Mouse (Mus musculus) CH12.LX (cell line): ENCODE data around the gene 2700081O15Rik. TPM values are rescaled to one million over a fixed set of nuclear protein-coding genes. Genes with fewer than 3 reads are reported as not detected.
A peak's percentile ranks its signal among the peaks of the same experiment; 100 is the strongest.

Experiments
- DNase-seq: peaks from one replicate; pipeline ENCODE4 v3.0.0-alpha.2; 2013; ENCODE audit errors: extremely low read depth
- H3K27ac ChIP-seq: 2 replicates; pipeline ENCODE4 v1.5.1; 2012; ENCODE audit warnings: low read depth, mild to moderate bottlenecking, control low read depth, moderate library complexity; ENCODE audit not compliant: insufficient read depth
- H3K27me3 ChIP-seq: replicated peaks from 2 replicates; pipeline ENCODE3; 2012; ENCODE audit warnings: inconsistent platforms
- H3K36me3 ChIP-seq, 2 experiments: replicated peaks in 1 of 2; 2 replicates each; pipeline versions ENCODE3 to v1.6.1; 2012; ENCODE audit warnings: inconsistent platforms in 1 of 2, low read length in 1 of 2, mild to moderate bottlenecking in 1 of 2, mixed read lengths in 1 of 2, moderate library complexity in 1 of 2; ENCODE audit not compliant: control insufficient read depth in 1 of 2, insufficient read depth in 1 of 2
- H3K4me1 ChIP-seq, 2 experiments: 2 replicates each; pipeline ENCODE4 v1.6.1; 2012; ENCODE audit warnings: inconsistent platforms in 1 of 2, moderate library complexity in 1 of 2; ENCODE audit not compliant: insufficient read depth in 2 of 2, control insufficient read depth in 1 of 2
- H3K4me2 ChIP-seq: 2 replicates; pipeline ENCODE4 v1.6.1; 2012; ENCODE audit warnings: low read depth, mild to moderate bottlenecking, control low read depth; ENCODE audit not compliant: poor library complexity, insufficient read depth, severe bottlenecking
- H3K4me3 ChIP-seq, 3 experiments: fragments of 150-350 bp in 1 of 3; sonication (generic) in 1 of 3; replicated peaks in 1 of 3; 2 replicates each; pipeline versions ENCODE3 to v1.5.1; 2011 to 2012; ENCODE audit warnings: low read depth in 2 of 3, low read length in 2 of 3, mild to moderate bottlenecking in 2 of 3, moderate library complexity in 2 of 3, control low read depth in 1 of 3, improper control_type of control experiment in 1 of 3, inconsistent platforms in 1 of 3, mixed read lengths in 1 of 3; ENCODE audit not compliant: poor library complexity in 1 of 3
- H3K79me2 ChIP-seq: replicated peaks from 2 replicates; pipeline ENCODE4 v1.6.1; 2012; ENCODE audit warnings: mild to moderate bottlenecking, moderate library complexity; ENCODE audit not compliant: control insufficient read depth, poor library complexity, insufficient read depth, severe bottlenecking; ENCODE audit errors: extremely low read depth
- H3K9ac ChIP-seq: 2 replicates; pipeline ENCODE4 v1.6.1; 2012; ENCODE audit warnings: low read depth, mild to moderate bottlenecking, control low read depth, moderate library complexity; ENCODE audit not compliant: insufficient read depth
- H3K9me3 ChIP-seq: replicated peaks from 2 replicates; pipeline ENCODE3; 2012; ENCODE audit warnings: low read length, inconsistent platforms, mixed read lengths
- BHLHE40 ChIP-seq: IDR thresholded peaks from 2 replicates; pipeline ENCODE4 v1.6.1; 2011; ENCODE audit warnings: mild to moderate bottlenecking, low read depth, low read length, improper control_type of control experiment
- CHD1 ChIP-seq: IDR thresholded peaks from 2 replicates; pipeline ENCODE4 v1.6.1; 2012; ENCODE audit warnings: low read depth, low read length, improper control_type of control experiment, inconsistent platforms
- CHD2 ChIP-seq: IDR thresholded peaks from 2 replicates; pipeline ENCODE4 v1.6.1; 2011; ENCODE audit warnings: low read length, improper control_type of control experiment
- CTCF ChIP-seq, 2 experiments: IDR thresholded peaks in 1 of 2; conservative IDR thresholded peaks in 1 of 2; 2 replicates each; pipeline ENCODE4 v1.5.1; 2011 to 2012; ENCODE audit warnings: low read depth in 2 of 2, low read length in 2 of 2, improper control_type of control experiment in 1 of 2, inconsistent platforms in 1 of 2, mild to moderate bottlenecking in 1 of 2, moderate library complexity in 1 of 2
- ELF1 ChIP-seq: IDR thresholded peaks from 2 replicates; pipeline ENCODE4 v1.6.1; 2014; ENCODE audit warnings: low read depth, mild to moderate bottlenecking, inconsistent platforms, low read length, improper control_type of control experiment
- EP300 ChIP-seq: IDR thresholded peaks from 2 replicates; pipeline ENCODE4 v1.6.1; 2011; ENCODE audit warnings: low read length, improper control_type of control experiment
- ETS1 ChIP-seq: conservative IDR thresholded peaks from 2 replicates; pipeline ENCODE4 v1.6.1; 2012; ENCODE audit warnings: low read depth, mild to moderate bottlenecking, inconsistent platforms, low read length, improper control_type of control experiment, moderate library complexity
- GABPA ChIP-seq: IDR thresholded peaks from 2 replicates; pipeline ENCODE4 v1.6.1; 2012; ENCODE audit warnings: low read depth, low read length, improper control_type of control experiment, inconsistent platforms; ENCODE audit not compliant: insufficient replicate concordance
- HCFC1 ChIP-seq: IDR thresholded peaks from 2 replicates; pipeline ENCODE4 v1.6.1; 2012; ENCODE audit warnings: low read depth, mild to moderate bottlenecking, inconsistent platforms, low read length, improper control_type of control experiment
- IRF4 ChIP-seq: IDR thresholded peaks from 2 replicates; pipeline ENCODE4 v1.6.1; 2014; ENCODE audit warnings: low read depth, mild to moderate bottlenecking, inconsistent platforms, low read length, improper control_type of control experiment
- JUN ChIP-seq: IDR thresholded peaks from 2 replicates; pipeline ENCODE4 v1.6.1; 2011; ENCODE audit warnings: low read depth, mild to moderate bottlenecking, low read length, improper control_type of control experiment, moderate library complexity; ENCODE audit not compliant: insufficient read depth
- JUND ChIP-seq: conservative IDR thresholded peaks from 2 replicates; pipeline ENCODE4 v1.6.1; 2011; ENCODE audit warnings: low read depth, low read length, improper control_type of control experiment
- KAT2A ChIP-seq: IDR thresholded peaks from 2 replicates; pipeline ENCODE4 v1.6.1; 2012; ENCODE audit warnings: low read length, improper control_type of control experiment, inconsistent platforms; ENCODE audit not compliant: insufficient replicate concordance
- MAFK ChIP-seq: IDR thresholded peaks from 2 replicates; pipeline ENCODE4 v1.6.1; 2011; ENCODE audit warnings: low read length, improper control_type of control experiment; ENCODE audit not compliant: insufficient replicate concordance
- MAX ChIP-seq: IDR thresholded peaks from 2 replicates; pipeline ENCODE4 v1.6.1; 2011; ENCODE audit warnings: low read length, improper control_type of control experiment
- MAZ ChIP-seq: IDR thresholded peaks from 2 replicates; pipeline ENCODE4 v1.6.1; 2012; ENCODE audit warnings: low read depth, mild to moderate bottlenecking, inconsistent platforms, low read length, improper control_type of control experiment, moderate library complexity
- MEF2A ChIP-seq: IDR thresholded peaks from 2 replicates; pipeline ENCODE4 v1.6.1; 2014; ENCODE audit warnings: low read depth, mild to moderate bottlenecking, inconsistent platforms, low read length, improper control_type of control experiment, borderline replicate concordance
- MXI1 ChIP-seq: IDR thresholded peaks from 2 replicates; pipeline ENCODE4 v1.6.1; 2011; ENCODE audit warnings: mild to moderate bottlenecking, low read depth, low read length, improper control_type of control experiment
- MYC ChIP-seq: IDR thresholded peaks from 2 replicates; pipeline ENCODE4 v1.6.1; 2011; ENCODE audit warnings: low read depth, mild to moderate bottlenecking, improper control_type of control experiment, low read length
- NELFE ChIP-seq: IDR thresholded peaks from 2 replicates; pipeline ENCODE4 v1.6.1; 2011; ENCODE audit warnings: low read depth, low read length, improper control_type of control experiment
- PAX5 ChIP-seq: IDR thresholded peaks from 2 replicates; pipeline ENCODE4 v1.6.1; 2012; ENCODE audit warnings: low read length, inconsistent platforms, mixed read lengths
- POLR2A ChIP-seq: IDR thresholded peaks from 2 replicates; pipeline ENCODE4 v1.6.1; 2011; ENCODE audit warnings: low read depth, mild to moderate bottlenecking, improper control_type of control experiment, low read length
- POLR2AphosphoS2 ChIP-seq: IDR thresholded peaks from 2 replicates; pipeline ENCODE4 v1.6.1; 2011; ENCODE audit warnings: low read depth, low read length, improper control_type of control experiment
- RCOR1 ChIP-seq: conservative IDR thresholded peaks from 2 replicates; pipeline ENCODE4 v1.6.1; 2012; ENCODE audit warnings: low read depth, mild to moderate bottlenecking, inconsistent platforms, low read length, improper control_type of control experiment
- SIN3A ChIP-seq: IDR thresholded peaks from 2 replicates; pipeline ENCODE4 v1.6.1; 2012; ENCODE audit warnings: low read length, improper control_type of control experiment, inconsistent platforms
- SMC3 ChIP-seq: IDR thresholded peaks from 2 replicates; pipeline ENCODE4 v1.6.1; 2011; ENCODE audit warnings: low read depth, low read length, improper control_type of control experiment
- TBP ChIP-seq: conservative IDR thresholded peaks from 2 replicates; pipeline ENCODE4 v1.6.1; 2011; ENCODE audit warnings: low read depth, low read length, improper control_type of control experiment
- TCF12 ChIP-seq: IDR thresholded peaks from 2 replicates; pipeline ENCODE4 v1.6.1; 2014; ENCODE audit warnings: low read depth, mild to moderate bottlenecking, inconsistent platforms, low read length, improper control_type of control experiment
- UBTF ChIP-seq: IDR thresholded peaks from 2 replicates; pipeline ENCODE4 v1.6.1; 2012; ENCODE audit warnings: low read depth, mild to moderate bottlenecking, inconsistent platforms, low read length, improper control_type of control experiment, moderate library complexity
- USF1 ChIP-seq: IDR thresholded peaks from 2 replicates; pipeline ENCODE4 v1.6.1; 2014; ENCODE audit warnings: low read depth, mild to moderate bottlenecking, inconsistent platforms, low read length, improper control_type of control experiment
- USF2 ChIP-seq: conservative IDR thresholded peaks from 2 replicates; pipeline ENCODE4 v1.6.1; 2011; ENCODE audit warnings: low read depth, low read length, improper control_type of control experiment
- ZC3H11A ChIP-seq: IDR thresholded peaks from 2 replicates; pipeline ENCODE4 v1.6.1; 2012; ENCODE audit warnings: low read depth, mild to moderate bottlenecking, inconsistent platforms, low read length, improper control_type of control experiment
- ZKSCAN1 ChIP-seq: IDR thresholded peaks from 2 replicates; pipeline ENCODE4 v1.6.1; 2012; ENCODE audit warnings: low read depth, inconsistent platforms, low read length, improper control_type of control experiment, borderline replicate concordance
- ZMIZ1 ChIP-seq: IDR thresholded peaks from 2 replicates; pipeline ENCODE4 v1.6.1; 2012; ENCODE audit warnings: low read depth, mild to moderate bottlenecking, inconsistent platforms, low read length, improper control_type of control experiment
- ZNF384 ChIP-seq: IDR thresholded peaks from 2 replicates; pipeline ENCODE4 v1.6.1; 2012; ENCODE audit warnings: low read depth, low read length, improper control_type of control experiment, inconsistent platforms
- dilution Hi-C: fragments of 300-500 bp; cut with MboI; formaldehyde crosslinking; loops from 2 replicates; pipeline ENCODE4 v1.14.3; 2020; ENCODE audit warnings: low sequenced_read_pairs; ENCODE audit not compliant: extremely low pct_unique_long_range_greater_than_20kb, extremely low pct_ligation_motif_present
- in situ Hi-C: fragments of 300-500 bp; cut with MboI; formaldehyde crosslinking; loops from 3 replicates; pipeline ENCODE4 v1.14.3; 2019; ENCODE audit warnings: low sequenced_read_pairs, low pct_ligation_motif_present, low pct_unique_long_range_greater_than_20kb, mixed read lengths
- polyA plus RNA-seq: library from polyadenylated mRNA; unstranded; fragments of >175 nt; gene quantifications from 2 replicates; pipeline ENCODE4 v1.2.1, GENCODE M21; 2012; ENCODE audit warnings: low read depth; ENCODE audit not compliant: insufficient read length
- total RNA-seq, 2 experiments: library from RNA; depleted of rRNA; stranded (reverse); fragments of 300-350 nt in 1 of 2; fragments of >200 nt in 1 of 2; gene quantifications; 2 replicates each; pipeline ENCODE4 v1.2.3; 2012 to 2014

The 2700081O15Rik gene
- total and polyA plus RNA-seq, 3 experiments: 7.2 to 12.3 (median 9.8) TPM

DNA sequence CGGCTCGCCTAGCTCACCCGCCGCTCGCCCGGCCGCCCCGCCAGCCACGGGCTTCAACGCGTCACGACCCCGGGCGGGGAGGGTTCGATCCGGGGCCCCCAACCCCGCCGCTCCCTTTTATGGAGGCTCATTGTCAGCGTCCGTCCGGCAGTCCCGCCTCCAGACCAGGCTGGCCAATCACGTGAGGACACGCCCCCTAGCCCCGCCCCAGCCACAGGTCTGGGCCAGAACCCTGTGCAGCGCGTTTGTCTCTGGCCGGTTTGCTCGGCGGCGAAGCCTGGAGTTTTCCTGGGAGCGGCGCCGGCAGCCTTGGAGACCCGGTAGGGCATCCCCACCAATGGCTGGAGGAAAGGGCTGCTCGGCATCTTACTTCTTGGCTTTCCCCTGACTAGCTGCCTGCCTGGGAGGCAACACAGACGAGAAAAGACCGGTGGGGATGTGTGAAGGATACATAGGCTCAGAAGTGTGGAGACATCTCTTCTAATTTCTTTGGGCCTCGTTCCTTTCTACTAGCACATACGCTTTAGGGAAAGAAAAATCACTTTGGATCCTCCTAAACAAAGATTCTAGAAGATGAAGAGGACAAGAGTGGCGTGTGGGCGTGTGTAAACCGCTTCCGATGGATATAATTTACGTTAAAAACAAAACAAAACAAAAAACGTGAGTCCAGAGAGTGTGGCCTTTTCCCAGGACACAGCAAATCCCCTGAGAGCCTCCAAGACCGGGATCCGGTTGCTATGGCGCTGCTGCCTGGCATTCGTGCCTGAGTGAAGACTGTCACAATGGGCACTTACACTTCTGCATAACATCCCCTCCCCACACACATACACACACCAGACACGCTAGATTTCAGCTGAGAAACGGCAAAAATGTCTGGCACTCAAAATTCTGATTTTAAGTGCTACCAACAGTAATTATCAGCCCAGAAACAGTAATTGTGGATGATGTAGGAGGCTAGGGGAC, 34.2 kb upstream of the 2700081O15Rik start, which contains the start of gene Spindoc:
Spindoc (minus strand) TSS at position 92 of the 963 bp plus-strand sequence.
- Histone ChIP-seq H3K36me3 (peaks cover 3 to 4% of the 10 kb centered on the region in 2 experiments), H3K4me3 (peak within 1 kb of the TSS; percentile 72 to 87 (median 75)), H3K9me3 (peaks cover 2% of the 10 kb centered on the region), H3K4me1 (peaks cover 8 to 38% of the 10 kb centered on the region in 2 experiments), H3K79me2 (peaks cover 9% of the 10 kb centered on the region; the same call in 1 of the 2 replicates), H3K4me2 (peak within 1 kb of the TSS; percentile 53), H3K9ac (peak within 1 kb of the TSS; percentile 79), H3K27me3 (no peaks in the 10 kb centered on the region), H3K27ac (no peak within 1 kb of the TSS)
- peak; percentile 89 for DNase-seq
- no peak for TF ChIP-seq MYC
- TF ChIP-seq UBTF: no peak
- no peak for TF ChIP-seq ZKSCAN1
- TF ChIP-seq ELF1: no peak
- no peak for TF ChIP-seq ZNF384
- TF ChIP-seq SMC3: no peak
- no peak for TF ChIP-seq PAX5
- no peak for TF ChIP-seq GABPA
- peak; percentile 87 for TF ChIP-seq TBP
- 0 out of 2 replicates have a peak, but pooled peaks have one; percentile 16 for TF ChIP-seq MAX
- TF ChIP-seq ZC3H11A: no peak
- TF ChIP-seq POLR2A: peak; percentile 82
- peak; percentile 71 for TF ChIP-seq USF1
- no peak for TF ChIP-seq EP300
- no peak for TF ChIP-seq CTCF (conservative IDR thresholded peaks at IDR 0.05 in 1 of 2, IDR thresholded peaks at IDR 0.05 in 1 of 2; ENCODE audit: low read depth in 2 of 2, low read length in 2 of 2)
- TF ChIP-seq CHD2: no peak
- peak; percentile 56; the same call in 1 of the 2 replicates for TF ChIP-seq SIN3A
- no peak for TF ChIP-seq CHD1
- TF ChIP-seq MXI1: peak; percentile 67
- TF ChIP-seq MEF2A: no peak
- TF ChIP-seq KAT2A: no peak
- TF ChIP-seq POLR2AphosphoS2: no peak; the same call in 1 of the 2 replicates
- peak; percentile 56 for TF ChIP-seq NELFE
- 0 out of 2 replicates have a peak, but pooled peaks have one; percentile 15 for TF ChIP-seq IRF4
- peak; percentile 13; the same call in 1 of the 2 replicates for TF ChIP-seq BHLHE40
- TF ChIP-seq ZMIZ1: peak; percentile 38; the same call in 1 of the 2 replicates
- no peak for TF ChIP-seq RCOR1
- TF ChIP-seq USF2: no peak; the same call in 1 of the 2 replicates
- TF ChIP-seq MAFK: no peak
- peak; percentile 23; the same call in 1 of the 2 replicates for TF ChIP-seq MAZ
- no peak for TF ChIP-seq JUN
- TF ChIP-seq ETS1: no peak
- TF ChIP-seq TCF12: peak; percentile 49; the same call in 1 of the 2 replicates
- no peak for TF ChIP-seq HCFC1
- TF ChIP-seq JUND: no peak
- in situ Hi-C loops: no loop called here
- dilution Hi-C loops: no loop called here
